Mouse (Mus musculus) olfactory bulb, adult 2 months (tissue): ENCODE results near the gene Rcn1.

Experiments used
- CTCF ChIP-seq: fragments of 200-500 bp; IDR thresholded peaks from 2 replicates; pipeline ENCODE4 v1.5.1; 2012; ENCODE audit warnings: low read depth, mild to moderate bottlenecking, low read length, moderate library complexity; ENCODE audit not compliant: insufficient read depth
- POLR2A ChIP-seq: fragments of 200-500 bp; IDR thresholded peaks from 2 replicates; pipeline ENCODE4 v1.6.1; 2012; ENCODE audit warnings: mild to moderate bottlenecking, low read depth, low read length, moderate library complexity; ENCODE audit not compliant: insufficient read depth

DNA sequence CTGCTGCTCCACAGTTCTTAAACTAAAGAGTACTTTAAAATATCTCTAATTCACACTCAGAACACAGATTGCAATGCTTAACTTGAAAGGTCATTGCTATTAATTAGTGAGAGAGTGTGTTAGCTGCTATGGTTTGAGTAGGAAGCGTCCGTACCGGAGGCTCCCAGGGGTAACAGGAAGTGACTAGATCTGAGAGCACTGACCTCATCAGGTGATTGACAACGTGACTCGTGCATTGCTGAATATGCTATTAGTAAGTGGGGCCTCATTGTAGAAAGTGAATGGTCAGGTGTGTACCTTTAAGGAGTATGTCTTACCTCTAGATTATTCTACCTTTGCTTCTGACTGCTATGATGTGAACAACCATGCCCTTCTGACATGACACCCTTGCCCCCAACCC, 31.3 kb upstream of the Rcn1 start:
- no peak for TF ChIP-seq POLR2A
- TF ChIP-seq CTCF: no peak
